Mouse (Mus musculus) G1E (cell line): Measurements from ENCODE around the gene Tpm1.

ENCODE experiments used
- CTCF ChIP-seq: IDR thresholded peaks from 2 replicates; pipeline ENCODE4 v1.5.1; 2012; ENCODE audit warnings: low read depth, low read length, inconsistent platforms, mixed read lengths
- GATA1 ChIP-seq: IDR thresholded peaks from 2 replicates; pipeline ENCODE4 v1.6.1; 2012; ENCODE audit warnings: borderline replicate concordance, low read length, inconsistent platforms, mixed read lengths
- POLR2AphosphoS5 ChIP-seq: IDR thresholded peaks from 2 replicates; pipeline ENCODE4 v1.6.1; 2012; ENCODE audit warnings: low read depth, low read length, inconsistent platforms; ENCODE audit not compliant: insufficient replicate concordance
- TAL1 ChIP-seq: conservative IDR thresholded peaks from 2 replicates; pipeline ENCODE4 v1.6.1; 2012; ENCODE audit warnings: low read depth, low read length, inconsistent platforms, mixed read lengths

- TF ChIP-seq CTCF (no peak), TAL1 (no peak), GATA1 (no peak), POLR2AphosphoS5 (no peak)
These were observed 32.5 kb upstream of the Tpm1 start for GRCm38 (mm10) chr9:67081688-67082087.
